Mouse (Mus musculus) thymus, postnatal 14 days (tissue): ENCODE results near the gene Scn1b.
A peak's percentile ranks its signal among the peaks of the same experiment; 100 is the strongest.

ENCODE experiments used
- DNase-seq: peaks from one replicate; pipeline ENCODE4 v3.0.0; 2021

Gene Scn1b

DNA sequence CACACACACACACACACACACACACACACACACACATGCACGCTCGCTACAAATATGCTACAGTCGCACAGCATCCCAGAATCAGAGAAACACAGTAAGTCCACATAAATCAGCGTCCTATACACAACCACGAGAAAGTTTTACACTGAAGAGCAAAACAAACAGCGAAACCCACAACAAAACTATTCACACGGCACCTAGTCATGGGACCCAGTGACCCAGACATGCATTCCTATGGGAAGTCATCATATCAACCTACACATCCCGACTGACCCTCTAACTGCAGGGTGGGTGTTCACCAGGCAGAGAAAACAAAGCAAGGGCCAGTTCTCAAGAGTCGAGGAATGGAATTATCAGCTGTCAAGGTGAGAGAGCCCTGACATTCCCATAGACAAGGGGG lies 22.5 kb upstream of the Scn1b start:
- no peak for DNase-seq

DNA sequence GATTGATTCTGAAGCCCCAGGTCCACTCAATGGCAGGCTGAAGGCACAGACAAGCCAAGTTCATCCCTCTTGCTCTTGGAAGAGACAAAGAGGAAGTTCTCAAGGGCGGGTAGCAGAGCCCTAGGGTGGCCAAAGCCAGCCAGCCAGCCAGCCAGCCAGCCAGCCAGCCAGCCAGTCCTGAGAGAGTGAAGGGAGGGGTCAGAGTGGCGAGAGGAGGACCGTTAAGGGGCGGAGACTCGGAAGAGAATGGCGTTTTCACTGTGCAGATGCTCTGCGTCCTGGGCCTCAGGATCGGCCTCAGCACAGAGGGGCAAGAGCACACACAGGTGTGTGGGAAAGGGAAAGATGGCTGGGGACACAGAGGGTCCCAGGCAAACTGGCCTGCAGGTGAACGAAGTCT lies 22.0 kb upstream of the Scn1b start:
- DNase-seq = peak; percentile 53

DNA sequence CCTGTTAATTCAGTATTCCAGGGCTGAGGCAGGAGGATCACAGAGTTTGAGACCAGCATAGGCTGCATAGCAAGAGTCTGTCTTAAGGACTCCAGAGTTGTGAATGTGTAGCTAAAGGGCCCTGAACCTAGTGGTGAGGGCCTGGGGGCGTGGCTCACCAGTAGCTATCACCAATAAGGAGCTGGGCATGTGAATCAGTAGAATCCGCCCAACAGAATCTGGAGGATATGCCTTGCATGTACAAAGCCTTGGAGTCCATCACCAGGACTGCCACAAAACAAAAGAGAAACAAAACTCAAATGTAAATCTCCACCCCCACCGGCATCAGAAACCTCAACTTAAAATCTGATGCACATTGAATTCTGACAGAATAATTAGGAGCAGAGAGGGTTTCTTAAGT lies 21.3 kb upstream of the Scn1b start:
- DNase-seq = no peak

- DNase-seq = no peak
These were observed 18.9 kb upstream of the Scn1b start for GRCm38 (mm10) chr7:31145596-31146160.

- DNase-seq = peak; percentile 41
These were observed 18.1 kb upstream of the Scn1b start for GRCm38 (mm10) chr7:31144886-31145285.

DNA sequence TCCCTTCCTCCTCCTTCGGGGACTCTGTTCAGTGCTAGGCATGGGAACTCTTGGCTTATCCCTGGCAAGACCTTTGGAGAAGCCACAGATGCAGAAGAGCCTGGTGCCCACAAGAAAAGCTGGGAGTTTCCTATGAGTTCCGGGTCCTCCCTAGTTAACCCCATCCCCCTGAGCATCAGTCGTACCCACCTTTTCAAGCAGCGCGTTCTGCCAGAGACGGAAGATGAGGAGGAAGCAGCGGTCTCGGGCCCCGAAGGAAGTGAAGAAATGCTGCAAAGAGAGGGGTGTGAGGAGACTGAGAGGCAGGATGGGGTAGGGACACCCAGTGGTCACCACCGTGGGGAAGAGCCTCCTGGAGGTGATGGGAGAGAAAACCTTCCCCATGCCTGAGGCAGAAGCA lies 14.1 kb upstream of the Scn1b start:
- no peak for DNase-seq

DNA sequence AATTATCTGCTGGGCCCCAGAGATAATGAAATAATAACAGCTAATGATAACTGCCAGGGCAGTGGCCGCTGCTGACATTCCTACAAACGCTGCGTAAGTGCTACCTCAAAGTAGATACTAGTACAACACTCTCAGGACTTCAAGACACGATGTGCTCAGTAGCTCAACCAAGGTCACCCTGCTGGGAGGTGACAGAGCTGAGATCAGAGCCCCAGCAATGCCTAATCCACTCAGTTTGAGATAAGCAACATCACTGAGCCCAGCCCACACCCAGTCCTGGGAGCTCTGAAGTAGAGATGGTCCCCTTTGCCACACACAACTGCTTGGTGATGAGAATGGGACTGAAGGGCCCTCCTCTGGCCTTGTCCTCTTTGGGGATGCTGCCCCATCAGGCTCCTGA lies 13.5 kb upstream of the Scn1b start:
- DNase-seq = no peak

- DNase-seq = peak; percentile 82
These were observed 13.0 kb upstream of the Scn1b start for GRCm38 (mm10) chr7:31139765-31140164.

GRCm38 (mm10) chr7:31135717-31136116 lies 8.9 kb upstream of the Scn1b start:
- no peak for DNase-seq

DNA sequence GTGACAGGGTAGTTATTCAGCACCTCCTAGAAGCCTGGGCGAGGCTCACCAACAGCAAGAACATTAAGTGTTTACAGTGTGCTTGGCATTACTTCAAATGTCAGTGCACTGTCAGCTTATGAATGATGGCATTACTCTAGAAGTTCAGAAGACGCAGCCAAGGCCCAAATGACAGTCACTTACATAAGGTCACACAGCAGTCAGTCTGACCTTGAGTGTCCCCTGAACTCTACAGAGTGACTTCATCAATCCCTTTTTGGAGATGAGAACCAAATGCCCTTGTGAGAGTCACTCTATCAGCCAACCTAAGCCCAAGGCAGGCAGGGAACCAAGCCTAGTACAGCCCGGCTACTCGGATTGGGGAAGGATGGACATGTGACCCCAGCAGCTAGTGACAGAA lies 5.1 kb upstream of the Scn1b start:
- DNase-seq = no peak

DNA sequence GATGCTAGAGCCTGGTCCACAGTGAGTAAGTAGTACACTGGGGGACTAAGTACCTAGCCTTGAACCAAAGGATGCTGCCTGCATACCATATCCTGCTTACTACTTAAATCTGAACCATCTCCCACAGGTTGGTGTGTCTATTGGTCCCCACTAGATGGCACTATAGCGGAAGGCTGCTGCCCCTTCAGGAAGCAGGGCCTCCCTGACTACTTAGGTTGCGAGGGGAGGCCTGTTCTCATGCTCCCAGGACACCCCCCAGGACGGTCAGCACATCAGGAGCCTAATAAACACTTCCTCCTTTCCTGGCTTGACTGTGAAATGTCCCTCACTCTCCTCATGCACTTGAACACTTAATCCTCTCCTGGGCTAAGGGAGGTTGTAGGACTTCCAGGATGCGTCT lies 4.0 kb upstream of the Scn1b start:
- peak; percentile 73 for DNase-seq

DNA sequence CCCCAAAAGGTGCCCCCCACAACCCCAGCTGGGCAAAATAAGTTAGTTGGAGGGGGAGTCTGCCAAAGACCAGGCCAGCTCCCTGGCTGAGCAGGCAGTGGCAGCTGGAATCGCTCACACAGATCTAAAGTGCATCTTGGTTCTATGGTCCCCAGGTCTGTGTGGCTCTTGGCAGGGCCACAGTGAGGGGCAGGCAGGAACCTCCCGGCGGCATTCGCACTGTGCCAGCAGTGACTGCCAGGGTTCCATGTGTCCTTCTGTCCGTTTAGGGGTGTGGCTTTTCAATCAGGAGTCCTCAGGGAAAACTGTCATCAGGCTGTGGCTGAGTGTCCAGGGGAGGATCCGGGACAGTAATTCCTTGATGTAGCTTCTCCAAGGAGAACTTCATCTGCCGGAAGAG lies 3.4 kb upstream of the Scn1b start:
- no peak for DNase-seq

DNA sequence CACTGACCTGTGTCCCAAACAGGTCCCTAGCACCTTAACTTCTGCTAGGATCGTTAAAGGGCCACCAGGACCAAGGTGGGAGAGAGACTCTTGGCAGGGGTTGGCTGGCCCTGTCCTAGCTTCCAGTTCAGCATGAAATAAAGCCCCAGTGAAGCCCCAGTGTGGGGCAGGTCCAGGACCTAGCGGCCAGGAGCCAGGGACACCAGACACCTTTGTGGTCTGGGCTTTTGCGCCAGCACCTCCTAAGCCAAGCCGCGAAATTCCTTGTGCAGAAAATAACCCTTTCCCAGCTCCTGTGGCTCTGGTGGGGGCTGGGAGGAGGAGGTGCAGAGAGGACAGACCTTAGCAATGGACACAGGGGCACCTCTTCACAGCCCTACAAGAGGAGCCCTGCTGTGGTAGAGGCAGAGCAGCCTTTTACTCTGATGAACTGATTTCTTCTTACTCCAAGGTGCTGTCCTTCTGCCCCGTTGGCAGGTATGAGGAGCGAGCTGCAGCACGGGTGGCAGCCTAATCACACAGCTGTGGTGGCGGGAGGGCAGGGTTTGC lies 1.4 kb upstream of the Scn1b start:
- no peak for DNase-seq

- DNase-seq = no peak
These were observed 522 bp downstream of the Scn1b start for GRCm38 (mm10) chr7:31126211-31126751.

DNA sequence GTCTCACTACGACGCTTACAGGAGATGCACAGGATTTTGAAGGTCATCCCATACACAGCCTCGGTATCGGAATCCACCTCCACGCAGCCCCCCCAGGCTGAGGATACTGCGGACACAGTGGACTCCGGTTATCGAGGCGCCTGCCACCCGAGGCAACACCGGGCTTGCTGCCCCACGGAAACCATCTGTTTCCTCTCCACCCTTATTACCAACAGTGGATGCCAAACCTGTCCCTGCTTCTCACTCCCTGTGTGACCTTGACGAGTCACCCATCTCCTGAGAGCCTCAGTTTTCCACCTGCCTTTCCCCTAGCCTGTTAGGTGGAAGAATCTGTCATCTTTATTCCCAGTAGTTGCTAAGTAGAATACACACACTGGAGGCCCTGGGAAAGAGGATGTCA lies 1.7 kb downstream of the Scn1b start:
- DNase-seq = no peak

GRCm38 (mm10) chr7:31124381-31124780 lies 2.4 kb downstream of the Scn1b start:
- DNase-seq = no peak

DNA sequence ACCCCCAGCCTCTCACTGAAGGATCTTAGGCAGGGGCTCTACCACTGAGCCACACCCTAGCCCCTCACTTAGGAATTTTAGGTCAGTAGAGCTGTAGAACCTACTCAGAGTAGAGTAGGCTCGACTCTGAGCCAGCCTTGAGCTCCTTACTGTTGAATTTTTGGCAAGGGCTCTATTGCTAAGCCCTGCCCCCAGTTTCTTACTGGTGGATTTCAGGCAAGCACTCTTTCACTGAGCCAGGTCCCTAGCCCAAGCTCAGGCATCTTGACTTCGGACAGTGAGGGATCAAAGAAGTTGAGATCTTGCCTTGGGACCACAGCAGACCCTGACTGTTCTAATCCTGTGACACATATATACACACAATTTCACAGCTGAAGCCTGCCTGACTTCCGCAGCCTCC lies 3.1 kb downstream of the Scn1b start:
- no peak for DNase-seq

GRCm38 (mm10) chr7:31122641-31123631 lies 3.9 kb downstream of the Scn1b start:
- DNase-seq = no peak

DNA sequence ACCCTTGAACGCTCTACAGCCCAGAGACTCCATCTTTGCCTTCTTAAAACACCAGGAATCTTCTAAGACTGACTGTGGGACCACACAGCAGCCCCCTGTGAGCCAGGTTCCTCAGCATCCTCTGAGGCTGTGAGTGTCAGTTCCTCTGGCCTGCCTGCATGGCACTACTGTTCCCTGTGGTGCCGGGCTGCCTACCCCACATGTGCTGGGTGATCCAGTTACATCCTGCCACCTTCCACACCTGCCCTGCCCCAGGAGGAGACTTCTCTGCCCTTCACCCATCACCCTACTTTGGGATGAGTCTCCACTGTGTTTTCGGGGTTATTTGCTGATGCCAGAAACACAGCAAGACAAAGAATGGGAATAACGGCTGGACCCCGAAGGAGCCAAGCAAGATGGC lies 7.2 kb downstream of the Scn1b start:
- DNase-seq = no peak

GRCm38 (mm10) chr7:31118486-31118885 lies 8.3 kb downstream of the Scn1b start:
- DNase-seq = no peak

DNA sequence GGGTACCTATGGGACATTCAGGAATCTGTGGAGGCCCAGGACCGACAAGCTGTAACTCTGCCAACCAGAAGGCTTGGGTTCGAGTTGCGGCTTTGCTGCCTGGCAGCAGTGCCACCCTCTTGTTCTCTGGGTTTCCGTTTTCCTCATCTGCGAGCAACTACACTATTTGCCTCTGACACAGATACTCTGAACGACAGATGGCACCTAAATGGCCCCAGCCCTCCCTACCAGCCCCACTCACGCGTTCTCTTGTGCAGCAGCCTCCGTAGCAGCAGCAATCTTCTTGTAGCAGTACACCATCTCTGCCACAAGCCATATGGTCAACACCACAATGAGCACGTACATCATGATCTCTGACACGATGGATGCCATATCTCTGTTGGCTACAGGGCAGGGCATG lies 9.3 kb downstream of the Scn1b start:
- DNase-seq = no peak

- no peak for DNase-seq
These were observed 10.1 kb downstream of the Scn1b start for GRCm38 (mm10) chr7:31116721-31117145.

GRCm38 (mm10) chr7:31115587-31116043 lies 11.2 kb downstream of the Scn1b start:
- no peak for DNase-seq

DNA sequence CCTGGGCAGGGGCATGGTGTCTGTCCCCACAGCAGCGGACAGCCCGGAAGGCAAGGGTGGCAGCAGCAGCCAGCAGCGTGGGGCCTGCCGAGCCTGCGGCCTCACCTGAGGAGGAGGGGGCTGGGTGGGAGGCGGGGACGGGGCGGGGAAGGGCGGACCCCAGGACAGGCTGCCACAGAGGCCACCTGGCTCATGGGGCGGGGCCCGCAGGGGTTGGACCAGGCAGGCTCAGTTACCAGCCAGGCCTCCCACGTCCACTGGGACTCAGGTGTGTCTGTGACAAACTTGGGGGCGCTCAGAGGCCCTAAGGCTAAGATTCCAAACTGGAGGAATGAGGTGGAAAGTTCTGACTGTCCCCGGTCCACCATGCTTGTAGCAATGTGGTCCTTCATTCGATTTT lies 11.6 kb downstream of the Scn1b start, which contains the start of gene Hpn:
Hpn (minus strand) TSS at position 109 of the 400 bp plus-strand sequence.
- DNase-seq = no peak
